Mouse (Mus musculus): Measurements from ENCODE around the gene Tert.

The Tert gene

GRCm38 (mm10) chr13:73626745-73627549, at the start of gene Tert:
Gene Tert, plus strand, starts transcription at chr13:73626911.
- DNase-seq (ENCODE audit: low spot score in 2 of 2), result peak; percentile 41 to 66

- no peak for DNase-seq (ENCODE audit: low spot score in 2 of 2)
These were observed 49.4 kb upstream of the Tert start for GRCm38 (mm10) chr13:73577277-73577676.

- no peak for DNase-seq (ENCODE audit: low spot score in 2 of 2)
These were observed 35.2 kb upstream of the Tert start for GRCm38 (mm10) chr13:73591488-73591887.

- DNase-seq (ENCODE audit: low spot score in 2 of 2), result no peak
These were observed 34.2 kb upstream of the Tert start for GRCm38 (mm10) chr13:73592546-73592945.

- DNase-seq (ENCODE audit: low spot score in 2 of 2), result no peak
These were observed 30.4 kb upstream of the Tert start for GRCm38 (mm10) chr13:73596276-73596675.

- DNase-seq (ENCODE audit: low spot score in 2 of 2), result no peak
These were observed 26.5 kb upstream of the Tert start for GRCm38 (mm10) chr13:73600217-73600616.

GRCm38 (mm10) chr13:73603046-73603445, 23.7 kb upstream of the Tert start:
- DNase-seq (ENCODE audit: low spot score in 2 of 2), result no peak

- peak; percentile 95 to 96 for DNase-seq (ENCODE audit: low spot score in 2 of 2)
These were observed 23.1 kb upstream of the Tert start, which contains the start of gene Clptm1l for GRCm38 (mm10) chr13:73603522-73604155. Gene Clptm1l, plus strand, starts transcription at chr13:73604006.

- no peak for DNase-seq (ENCODE audit: low spot score in 2 of 2)
These were observed 22.4 kb upstream of the Tert start for GRCm38 (mm10) chr13:73604156-73604957.

- no peak for DNase-seq (ENCODE audit: low spot score in 2 of 2)
These were observed 8.3 kb upstream of the Tert start for GRCm38 (mm10) chr13:73618406-73618805.

- no peak for DNase-seq (ENCODE audit: low spot score in 2 of 2)
These were observed 6.1 kb upstream of the Tert start for GRCm38 (mm10) chr13:73620637-73621036.

GRCm38 (mm10) chr13:73626410-73626744, 334 bp upstream of the Tert start:
- DNase-seq (ENCODE audit: low spot score in 2 of 2), result no peak

- no peak for DNase-seq (ENCODE audit: low spot score in 2 of 2)
These were observed 1.9 kb downstream of the Tert start for GRCm38 (mm10) chr13:73628586-73629113.

- DNase-seq (ENCODE audit: low spot score in 2 of 2), result no peak
These were observed 5.1 kb downstream of the Tert start for GRCm38 (mm10) chr13:73631837-73632236.

- no peak for DNase-seq (ENCODE audit: low spot score in 2 of 2)
These were observed 11.1 kb downstream of the Tert start for GRCm38 (mm10) chr13:73637826-73638225.

- DNase-seq (ENCODE audit: low spot score in 2 of 2), result no peak
These were observed 14.6 kb downstream of the Tert start for GRCm38 (mm10) chr13:73641296-73641695.

- no peak for DNase-seq (ENCODE audit: low spot score in 2 of 2)
These were observed 19.8 kb downstream of the Tert start for GRCm38 (mm10) chr13:73646397-73647087.

GRCm38 (mm10) chr13:73653266-73653665, 26.6 kb downstream of the Tert start:
- DNase-seq (ENCODE audit: low spot score in 2 of 2), result no peak

GRCm38 (mm10) chr13:73654976-73655375, 28.3 kb downstream of the Tert start:
- no peak for DNase-seq (ENCODE audit: low spot score in 2 of 2)

- no peak for DNase-seq (ENCODE audit: low spot score in 2 of 2)
These were observed 32.2 kb downstream of the Tert start for GRCm38 (mm10) chr13:73658953-73659352.

GRCm38 (mm10) chr13:73660163-73660695, 33.5 kb downstream of the Tert start:
- no peak for DNase-seq (ENCODE audit: low spot score in 2 of 2)
